Mouse (Mus musculus) liver, postnatal 0 days (tissue): ENCODE results near the gene Tmco1. TPM values are rescaled to one million over a fixed set of nuclear protein-coding genes. Genes with fewer than 3 reads are reported as not detected.

ENCODE experiments used
- ATAC-seq: fragments of 200-750 bp; cut with Nextera tagmentation; 2 replicates; pipeline ENCODE4 v1.8.0; 2017; ENCODE audit warnings: mild to moderate bottlenecking, moderate library complexity
- DNase-seq: peaks from one replicate; pipeline ENCODE4 v3.0.0-alpha.2; 2016
- H3K27ac ChIP-seq: fragments of 300-500 bp; sonication (generic); 2 replicates; pipeline ENCODE4 v1.5.1; 2014; ENCODE audit warnings: antibody characterized with exemption, moderate library complexity, mild to moderate bottlenecking, low read depth
- H3K27me3 ChIP-seq: fragments of 300-500 bp; sonication (generic); 2 replicates; pipeline ENCODE4 v1.6.1; 2014; ENCODE audit warnings: low read length, control low read depth, mixed read lengths; ENCODE audit not compliant: insufficient read depth
- H3K36me3 ChIP-seq: fragments of 300-500 bp; sonication (generic); replicated peaks from 2 replicates; pipeline ENCODE4 v1.6.1; 2014; ENCODE audit warnings: mild to moderate bottlenecking, control low read depth, low read length, moderate library complexity, mixed read lengths; ENCODE audit not compliant: insufficient read depth
- H3K4me1 ChIP-seq: fragments of 300-500 bp; sonication (generic); 2 replicates; pipeline ENCODE4 v1.6.1; 2014; ENCODE audit warnings: antibody characterized with exemption, mild to moderate bottlenecking, control low read depth; ENCODE audit not compliant: insufficient read depth
- H3K4me2 ChIP-seq: fragments of 300-500 bp; sonication (generic); 2 replicates; pipeline ENCODE4 v1.6.1; 2014; ENCODE audit warnings: low read depth, mild to moderate bottlenecking, low read length, moderate library complexity, mixed read lengths
- H3K4me3 ChIP-seq: fragments of 300-500 bp; sonication (generic); 2 replicates; pipeline ENCODE4 v1.5.1; 2014; ENCODE audit warnings: low read depth, low read length
- H3K9ac ChIP-seq: fragments of 300-500 bp; sonication (generic); replicated peaks from 2 replicates; pipeline ENCODE4 v1.6.1; 2014; ENCODE audit warnings: mild to moderate bottlenecking, moderate library complexity
- H3K9me3 ChIP-seq: fragments of 300-500 bp; sonication (generic); 2 replicates; pipeline ENCODE4 v1.6.1; 2016; ENCODE audit warnings: mild to moderate bottlenecking, control low read depth, low read length, mixed read lengths
- CTCF ChIP-seq: sonication (generic); IDR thresholded peaks from 2 replicates; pipeline ENCODE4 v1.5.1; 2016; ENCODE audit warnings: antibody characterized with exemption, low read depth
- EP300 ChIP-seq: IDR thresholded peaks from 2 replicates; pipeline ENCODE4 v1.6.1; 2016; ENCODE audit warnings: antibody characterized with exemption, low read depth, mild to moderate bottlenecking
- WGBS: fragments of 180-500 bp; shearing (Covaris S2); extraction: QIAGEN DNeasy Blood & Tissue Kit; methylation state at CpG from one replicate; pipeline ENCODE4 v1.1.7; 2014; ENCODE audit not compliant: insufficient replicate concordance; 5-methylcytosine and 5-hydroxymethylcytosine counted together
- polyA plus RNA-seq: library from polyadenylated mRNA; unstranded; fragments of >200 nt; fragmentation: Nextera tagmentation; extraction: Ambion mirVana; gene quantifications from 2 replicates; pipeline ENCODE4 v1.2.1, GENCODE M21; 2015

Gene Tmco1
- polyA plus RNA-seq, 1 experiment from 2014 or later = 54.6 TPM

DNA sequence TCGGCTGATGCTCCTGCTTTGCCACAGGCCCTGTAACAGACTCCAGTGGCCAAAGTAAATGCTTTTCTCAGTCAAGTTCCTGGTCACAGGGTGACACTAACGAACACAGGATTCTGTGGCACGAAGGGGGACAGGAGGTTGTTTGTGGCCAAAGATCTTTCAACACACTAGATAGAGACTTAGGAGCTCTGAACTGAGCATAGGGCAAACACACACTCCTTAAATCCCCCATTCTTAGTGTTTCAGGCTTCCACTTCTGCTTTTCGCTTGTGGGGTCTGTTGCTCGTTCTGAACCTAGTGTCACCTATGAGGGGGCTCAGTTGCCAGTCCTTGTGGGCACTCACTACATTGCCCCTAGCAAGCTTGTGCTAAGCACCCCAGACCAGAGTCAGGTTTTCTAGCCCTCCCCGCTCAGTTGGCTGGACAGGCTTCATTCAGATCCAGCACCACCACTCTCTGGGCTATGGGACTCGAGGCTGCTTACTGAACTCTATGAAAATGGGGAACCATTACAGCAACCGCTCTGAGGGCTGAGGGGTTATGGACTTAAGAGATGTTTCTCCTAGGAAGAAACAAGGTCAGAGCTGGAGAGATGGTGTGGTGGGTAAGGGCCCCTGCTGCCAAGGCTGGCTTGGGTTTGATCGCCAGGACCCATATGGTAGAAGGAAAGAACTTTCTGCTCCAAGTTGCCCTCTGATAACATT is 39.7 kb upstream of the Tmco1 start:
- DNase-seq (no peak), ATAC-seq (no peak)
- H3K4me2 ChIP-seq = peak overlapping the region; percentile 55; the same call in 1 of the 2 replicates
- no peak overlapping the region for H3K4me3 ChIP-seq
- no peaks in the 10 kb centered on the region for H3K9me3 ChIP-seq
- no peaks in the 10 kb centered on the region for H3K36me3 ChIP-seq
- H3K9ac ChIP-seq = peak overlapping the region; percentile 12; the same call in 1 of the 2 replicates
- WGBS = 44% methylated on average over 9 of the region's 9 CpGs
- peaks cover 56% of the 10 kb centered on the region for H3K4me1 ChIP-seq
- H3K27ac ChIP-seq = peak overlapping the region; percentile 67
- H3K27me3 ChIP-seq = no peaks in the 10 kb centered on the region
- TF ChIP-seq EP300 (no peak), CTCF (no peak)

DNA sequence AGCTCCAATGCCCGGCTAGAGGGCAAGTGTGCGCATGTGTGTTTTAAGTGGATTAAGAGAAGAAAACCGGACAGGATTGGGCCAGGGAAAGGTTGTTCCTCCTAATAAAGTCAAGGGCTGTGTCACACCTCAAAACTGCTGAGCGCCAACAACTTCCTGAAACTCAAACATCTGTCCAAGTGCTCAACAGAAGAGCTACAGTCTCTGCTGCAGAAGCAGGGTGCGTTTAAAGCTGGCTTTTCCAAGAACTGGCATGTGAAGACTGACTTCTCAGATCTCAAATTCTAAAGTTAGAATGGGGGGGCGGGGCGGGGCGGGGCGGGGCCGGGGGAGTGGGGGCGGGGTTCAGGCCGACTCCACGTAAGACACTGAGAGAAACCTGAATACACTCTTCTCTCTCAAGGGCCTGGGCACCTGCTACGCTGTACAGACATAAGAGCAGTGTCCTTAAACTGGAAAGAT is 38.8 kb upstream of the Tmco1 start:
- H3K9ac ChIP-seq = peak overlapping the region; percentile 57; the same call in 1 of the 2 replicates
- ATAC-seq = 0 out of 2 replicates have a peak, but pooled peaks have one; percentile 12

DNA sequence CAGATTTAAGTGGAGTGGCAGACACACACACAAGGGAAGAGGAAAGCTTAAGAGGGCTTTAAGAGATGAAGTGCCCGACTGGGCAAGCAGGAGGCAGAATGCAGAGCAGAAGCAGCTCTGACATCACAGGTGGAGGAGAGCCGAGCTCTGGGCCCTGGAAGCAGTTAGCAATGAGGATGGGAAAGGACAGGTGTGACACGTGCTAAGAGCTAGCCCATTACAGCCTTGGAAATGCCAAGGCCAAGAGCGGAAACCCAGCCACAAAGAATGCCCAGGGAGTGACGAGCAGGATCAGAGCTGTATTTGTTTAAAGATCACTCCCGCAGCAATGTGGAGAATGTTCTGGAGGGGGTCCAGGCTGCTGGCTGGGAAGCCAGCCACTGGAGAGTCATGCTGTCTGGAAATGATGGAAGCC is 38.3 kb upstream of the Tmco1 start:
- H3K9ac ChIP-seq = peak overlapping the region; percentile 57; the same call in 1 of the 2 replicates
- no peaks in the 10 kb centered on the region for H3K27me3 ChIP-seq
- H3K4me1 ChIP-seq = peaks cover 67% of the 10 kb centered on the region
- H3K4me3 ChIP-seq = no peak overlapping the region
- H3K9me3 ChIP-seq = no peaks in the 10 kb centered on the region
- WGBS = 31% methylated on average over 6 of the region's 6 CpGs
- no peak for TF ChIP-seq CTCF
- no peak for TF ChIP-seq EP300
- H3K27ac ChIP-seq = peak overlapping the region; percentile 68
- DNase-seq (no peak), ATAC-seq (no peak)
- H3K4me2 ChIP-seq = peak overlapping the region; percentile 55
- no peaks in the 10 kb centered on the region for H3K36me3 ChIP-seq

More for the DNA sequence above, 38.8 kb upstream of the Tmco1 start:
- no peaks in the 10 kb centered on the region for H3K27me3 ChIP-seq
- H3K36me3 ChIP-seq = no peaks in the 10 kb centered on the region
- WGBS = 16% methylated on average over 14 of the region's 14 CpGs
- peak overlapping the region; percentile 55 for H3K4me2 ChIP-seq
- peak overlapping the region; percentile 68 for H3K27ac ChIP-seq
- peak; percentile 64 for DNase-seq
- no peak overlapping the region for H3K4me3 ChIP-seq
- peaks cover 64% of the 10 kb centered on the region for H3K4me1 ChIP-seq
- H3K9me3 ChIP-seq = no peaks in the 10 kb centered on the region
- TF ChIP-seq EP300 = no peak
- no peak for TF ChIP-seq CTCF

DNA sequence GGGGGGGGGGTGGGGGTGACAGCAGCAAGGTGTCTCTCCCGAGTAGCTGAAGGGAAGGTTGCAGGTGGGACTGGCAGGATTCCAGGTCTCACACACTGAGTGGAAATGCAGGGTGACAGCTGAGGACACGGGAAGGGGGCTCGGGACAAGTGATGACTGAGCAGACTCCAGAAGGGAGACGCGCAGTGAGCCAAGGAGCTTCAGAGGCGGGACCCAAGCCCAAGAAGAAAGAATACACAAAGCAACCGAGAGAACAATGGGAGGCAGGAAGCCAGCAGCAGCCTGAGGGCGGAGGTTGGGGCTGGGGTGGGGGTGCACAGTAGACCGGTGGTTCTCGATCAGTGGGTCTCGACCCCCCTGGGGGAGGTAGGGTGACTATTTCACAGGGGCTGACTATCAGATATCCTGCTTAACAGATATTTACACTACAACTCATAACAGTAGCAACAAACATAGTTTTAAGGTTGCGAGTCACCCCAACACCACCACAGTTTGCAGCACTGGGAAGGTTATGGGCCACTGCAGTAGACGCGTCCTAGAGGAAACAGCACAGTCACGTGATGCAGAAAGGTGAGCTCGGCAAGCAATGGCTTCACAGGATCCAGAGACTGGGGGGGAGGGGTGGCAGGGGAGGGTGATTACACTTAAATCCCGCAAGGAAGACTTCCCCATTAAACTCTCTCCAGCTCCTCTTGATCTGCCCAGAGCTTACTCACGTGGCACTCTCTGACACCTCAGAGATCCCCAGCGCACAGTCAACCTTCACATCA is 37.7 kb upstream of the Tmco1 start:
- Histone ChIP-seq H3K9me3 (no peaks in the 10 kb centered on the region), H3K9ac (peak overlapping the region; percentile 57; the same call in 1 of the 2 replicates), H3K36me3 (no peaks in the 10 kb centered on the region), H3K4me1 (peaks cover 67% of the 10 kb centered on the region), H3K27me3 (no peaks in the 10 kb centered on the region), H3K4me3 (no peak overlapping the region), H3K27ac (peak overlapping the region; percentile 85), H3K4me2 (peak overlapping the region; percentile 55)
- ATAC-seq (peak; percentile 13; the same call in 1 of the 2 replicates), DNase-seq (no peak)
- 22% methylated on average over 19 of the region's 19 CpGs for WGBS
- TF ChIP-seq EP300 (no peak), CTCF (no peak)

DNA sequence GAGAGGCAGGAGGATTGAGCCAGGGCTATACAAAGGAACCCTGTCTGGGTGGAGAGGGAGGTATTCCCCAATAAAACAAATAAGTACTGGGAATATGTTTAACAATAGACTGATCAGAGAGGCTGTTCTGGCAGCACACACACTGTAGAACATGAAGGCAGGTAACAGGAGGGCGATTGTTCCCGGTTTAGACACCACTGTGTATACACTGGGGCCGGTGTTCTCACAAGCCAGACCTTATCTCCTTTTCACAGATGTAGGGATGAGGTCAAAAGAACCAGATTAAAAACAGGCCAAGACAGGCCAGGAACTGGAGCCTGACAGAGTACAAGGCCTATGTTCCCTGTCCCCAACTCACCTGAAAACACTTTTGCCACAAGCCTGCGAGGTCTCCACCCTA is 36.9 kb upstream of the Tmco1 start:
- Histone ChIP-seq H3K27me3 (no peaks in the 10 kb centered on the region), H3K4me3 (no peak overlapping the region), H3K4me1 (peaks cover 67% of the 10 kb centered on the region), H3K9me3 (no peaks in the 10 kb centered on the region), H3K4me2 (peak overlapping the region; percentile 55), H3K9ac (peak overlapping the region; percentile 41), H3K27ac (peak overlapping the region; percentile 85), H3K36me3 (no peaks in the 10 kb centered on the region)
- 22% methylated on average over 4 of the region's 4 CpGs for WGBS
- ATAC-seq = peak; percentile 73
- no peak for DNase-seq
- TF ChIP-seq EP300 (peak; percentile 92), CTCF (no peak)

DNA sequence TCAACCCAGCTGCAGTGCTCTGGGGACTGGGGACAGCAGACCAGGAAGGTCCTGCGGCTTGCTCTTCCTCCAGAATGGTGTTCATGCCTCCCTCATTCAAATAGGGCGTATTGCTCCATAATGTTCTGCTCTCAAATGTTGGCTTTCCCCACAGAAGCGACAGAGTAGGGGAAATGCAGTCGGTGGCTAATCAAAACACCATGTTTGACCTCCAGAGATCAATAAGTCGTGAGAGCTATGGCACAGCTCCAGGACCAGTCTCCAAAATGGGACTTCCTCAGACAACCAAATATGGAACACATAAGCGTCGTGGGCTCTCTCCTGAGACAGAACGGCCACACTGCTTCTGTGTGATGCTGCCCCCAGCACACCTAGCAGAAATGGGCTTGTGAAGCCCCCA is 36.3 kb upstream of the Tmco1 start:
- 17% methylated on average over 8 of the region's 8 CpGs for WGBS
- DNase-seq (peak; percentile 68), ATAC-seq (peak; percentile 69)
- H3K27ac ChIP-seq = peak overlapping the region; percentile 85
- H3K36me3 ChIP-seq = no peaks in the 10 kb centered on the region
- H3K9me3 ChIP-seq = no peaks in the 10 kb centered on the region
- H3K27me3 ChIP-seq = no peaks in the 10 kb centered on the region
- H3K4me2 ChIP-seq = peak overlapping the region; percentile 55
- H3K4me3 ChIP-seq = no peak overlapping the region
- peaks cover 67% of the 10 kb centered on the region for H3K4me1 ChIP-seq
- peak overlapping the region; percentile 41; the same call in 1 of the 2 replicates for H3K9ac ChIP-seq
- no peak for TF ChIP-seq EP300
- TF ChIP-seq CTCF = no peak
